Mouse (Mus musculus): ENCODE results near the gene Relb.

- TF ChIP-seq CHD2 (IDR thresholded peaks at IDR 0.05; ENCODE audit: low read depth, low read length) (no peak), MAFK (IDR thresholded peaks at IDR 0.05; ENCODE audit: insufficient read depth, low read depth, low read length) (no peak), ZNF384 (IDR thresholded peaks at IDR 0.05; ENCODE audit: low read depth, low read length) (no peak), HCFC1 (IDR thresholded peaks at IDR 0.05; ENCODE audit: borderline replicate concordance, insufficient read depth, low read length) (no peak)
Measured at GRCm38 (mm10) chr7:19603055-19603454, 26.2 kb downstream of the Relb start.
